Mouse (Mus musculus): ENCODE results near the gene D7Ertd443e.

- no peak for TF ChIP-seq CTCF (IDR thresholded peaks at IDR 0.05 in 2 of 3, conservative IDR thresholded peaks at IDR 0.05 in 1 of 3; ENCODE audit: control insufficient read depth in 1 of 3, insufficient read depth in 1 of 3, low read depth in 2 of 3, low read length in 3 of 3, poor library complexity in 1 of 3, severe bottlenecking in 1 of 3)
- no peak for TF ChIP-seq USF1 (IDR thresholded peaks at IDR 0.05; ENCODE audit: low read depth, low read length)
- TF ChIP-seq RAD21 (IDR thresholded peaks at IDR 0.05; ENCODE audit: low read depth, low read length) = no peak
- TF ChIP-seq SMC3 (IDR thresholded peaks at IDR 0.05; ENCODE audit: low read depth, low read length) = no peak
- TF ChIP-seq POLR2A (IDR thresholded peaks at IDR 0.05; ENCODE audit: control insufficient read depth in 1 of 2, insufficient read depth in 1 of 2, low read depth in 1 of 2, low read length in 2 of 2, poor library complexity in 1 of 2) = no peak
- no peak for TF ChIP-seq JUND (IDR thresholded peaks at IDR 0.05; ENCODE audit: low read depth, low read length)
- TF ChIP-seq GABPA (IDR thresholded peaks at IDR 0.05; ENCODE audit: low read depth, low read length) = no peak
- TF ChIP-seq EP300 (IDR thresholded peaks at IDR 0.05; ENCODE audit: low read depth in 1 of 2, low read length in 2 of 2) = no peak
- no peak for TF ChIP-seq TBP (IDR thresholded peaks at IDR 0.05; ENCODE audit: low read depth, low read length)
Observed at GRCm38 (mm10) chr7:134226231-134226630, 159.2 kb downstream of the D7Ertd443e start.

All from MEL (cell line).